Mouse (Mus musculus) spleen, adult 12 weeks (tissue): ENCODE measurements around the gene Erg.

Source experiments
- DNase-seq: peaks from one replicate; pipeline ENCODE4 v3.0.0; 2022; ENCODE audit warnings: low spot score

Gene Erg

GRCm38 (mm10) chr16:95387008-95387407 lies 199.4 kb downstream of the Erg start:
- no peak for DNase-seq

- no peak for DNase-seq
Observed at GRCm38 (mm10) chr16:95385299-95385973, 201.0 kb downstream of the Erg start.

GRCm38 (mm10) chr16:95384590-95385148 lies 201.7 kb downstream of the Erg start:
- no peak for DNase-seq

GRCm38 (mm10) chr16:95382251-95382650 lies 204.1 kb downstream of the Erg start:
- DNase-seq: no peak

- no peak for DNase-seq
Observed at GRCm38 (mm10) chr16:95376834-95377233, 209.6 kb downstream of the Erg start.

GRCm38 (mm10) chr16:95376364-95376763 lies 210.0 kb downstream of the Erg start:
- DNase-seq: no peak

- DNase-seq: no peak
Observed at GRCm38 (mm10) chr16:95374646-95375045, 211.7 kb downstream of the Erg start.

- no peak for DNase-seq
Observed at GRCm38 (mm10) chr16:95372960-95373359, 213.4 kb downstream of the Erg start.

GRCm38 (mm10) chr16:95371713-95372112 lies 214.7 kb downstream of the Erg start:
- DNase-seq: no peak

GRCm38 (mm10) chr16:95366989-95367765 lies 219.2 kb downstream of the Erg start:
- DNase-seq: no peak

- DNase-seq: no peak
Observed at GRCm38 (mm10) chr16:95365214-95365613, 221.2 kb downstream of the Erg start.

- DNase-seq: no peak
Observed at GRCm38 (mm10) chr16:95363632-95364465, 222.5 kb downstream of the Erg start.

- DNase-seq: no peak
Observed at GRCm38 (mm10) chr16:95361950-95362349, 224.4 kb downstream of the Erg start.

- no peak for DNase-seq
Observed at GRCm38 (mm10) chr16:95360940-95361489, 225.4 kb downstream of the Erg start.

- DNase-seq: no peak
Observed at GRCm38 (mm10) chr16:95360214-95360850, 226.1 kb downstream of the Erg start.

- DNase-seq: no peak
Observed at GRCm38 (mm10) chr16:95356962-95357955, 229.1 kb downstream of the Erg start.

GRCm38 (mm10) chr16:95353838-95354237 lies 232.6 kb downstream of the Erg start:
- no peak for DNase-seq

GRCm38 (mm10) chr16:95352266-95352665 lies 234.1 kb downstream of the Erg start:
- no peak for DNase-seq

GRCm38 (mm10) chr16:95350499-95350898 lies 235.9 kb downstream of the Erg start:
- no peak for DNase-seq

- DNase-seq: no peak
Observed at GRCm38 (mm10) chr16:95349745-95350144, 236.6 kb downstream of the Erg start.
